Mouse (Mus musculus) small intestine, adult 2 months (tissue): ENCODE results near the gene Smyd3.

Source experiments
- CTCF ChIP-seq: fragments of 200-500 bp; IDR thresholded peaks from 2 replicates; pipeline ENCODE4 v1.5.1; 2012; ENCODE audit warnings: low read depth, mild to moderate bottlenecking, control low read depth, inconsistent platforms, low read length, moderate library complexity, mixed read lengths; ENCODE audit not compliant: insufficient replicate concordance, insufficient read length; ENCODE audit errors: extremely low read depth
- POLR2A ChIP-seq: fragments of 200-500 bp; IDR thresholded peaks from 2 replicates; pipeline ENCODE4 v1.6.1; 2012; ENCODE audit warnings: low read depth, mild to moderate bottlenecking, control low read depth, inconsistent platforms, low read length, moderate library complexity

GRCm38 (mm10) chr1:179446127-179446844 is 71.6 kb downstream of the Smyd3 start:
- no peak for TF ChIP-seq POLR2A
- no peak for TF ChIP-seq CTCF
